Mouse (Mus musculus): ENCODE results near the gene Acsl3. TPM values are rescaled to one million over a fixed set of nuclear protein-coding genes. Genes with fewer than 3 reads are reported as not detected.

Gene Acsl3
- total RNA-seq, 1 experiment from 2014 or later: 15.5 TPM

DNA sequence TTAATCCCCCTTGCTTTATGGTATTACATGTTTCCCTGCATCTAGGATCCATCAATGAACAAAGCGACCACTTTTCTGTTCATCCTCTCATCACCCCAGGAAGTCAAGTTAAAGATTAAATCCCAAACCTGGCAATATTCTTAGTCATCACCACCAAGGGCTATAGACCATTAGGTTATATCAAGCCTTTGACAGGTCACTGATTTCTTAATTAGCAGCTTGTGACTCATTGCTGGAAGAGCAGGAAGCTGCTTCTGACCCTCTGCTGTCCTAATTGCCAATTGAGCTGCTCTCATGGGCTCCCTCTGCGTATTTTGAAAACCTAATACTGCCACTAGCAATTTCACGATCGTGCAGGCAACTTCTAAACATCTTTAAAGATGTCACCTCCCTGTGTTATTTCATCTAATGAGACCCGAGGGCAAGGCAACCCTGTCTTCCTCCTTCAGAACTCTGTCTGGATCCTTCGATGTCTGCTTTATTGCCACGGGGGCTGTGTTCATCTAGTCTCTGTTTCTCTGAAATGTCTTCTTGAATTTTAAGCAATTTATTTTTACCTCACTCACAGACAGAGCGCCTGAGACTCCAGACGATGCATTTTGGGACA is 72.6 kb downstream of the Acsl3 start:
- no peak for ATAC-seq (ENCODE audit: extremely low read depth, insufficient number of reproducible peaks, low FRiP score, poor library complexity, severe bottlenecking)

DNA sequence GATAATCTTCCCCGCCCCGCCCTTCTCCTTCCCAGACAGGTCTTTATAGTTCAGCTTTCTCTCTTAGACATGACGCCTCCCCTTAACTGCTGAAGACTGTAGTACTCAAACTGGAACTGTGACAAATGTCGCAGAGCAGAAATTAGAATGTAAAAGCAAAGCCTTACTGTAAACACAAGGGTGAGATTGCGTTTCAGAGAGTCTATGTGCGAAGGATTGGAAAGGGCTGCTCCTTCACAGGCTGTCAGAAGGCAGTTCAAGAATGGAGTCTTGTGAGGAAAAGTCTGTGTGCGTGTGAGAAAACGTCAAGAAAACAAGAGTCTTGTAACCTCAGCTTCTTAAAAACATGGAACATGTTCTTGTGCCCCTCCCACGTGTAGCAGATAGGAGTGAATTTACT is 74.7 kb downstream of the Acsl3 start:
- no peak for ATAC-seq (ENCODE audit: extremely low read depth, insufficient number of reproducible peaks, low FRiP score, poor library complexity, severe bottlenecking)

GRCm38 (mm10) chr1:78734261-78735000 is 76.8 kb downstream of the Acsl3 start:
- ATAC-seq (ENCODE audit: extremely low read depth, insufficient number of reproducible peaks, low FRiP score, poor library complexity, severe bottlenecking): no peak

- no peak for ATAC-seq (ENCODE audit: extremely low read depth, insufficient number of reproducible peaks, low FRiP score, poor library complexity, severe bottlenecking)
Observed at GRCm38 (mm10) chr1:78737646-78738045, 80.0 kb downstream of the Acsl3 start.

DNA sequence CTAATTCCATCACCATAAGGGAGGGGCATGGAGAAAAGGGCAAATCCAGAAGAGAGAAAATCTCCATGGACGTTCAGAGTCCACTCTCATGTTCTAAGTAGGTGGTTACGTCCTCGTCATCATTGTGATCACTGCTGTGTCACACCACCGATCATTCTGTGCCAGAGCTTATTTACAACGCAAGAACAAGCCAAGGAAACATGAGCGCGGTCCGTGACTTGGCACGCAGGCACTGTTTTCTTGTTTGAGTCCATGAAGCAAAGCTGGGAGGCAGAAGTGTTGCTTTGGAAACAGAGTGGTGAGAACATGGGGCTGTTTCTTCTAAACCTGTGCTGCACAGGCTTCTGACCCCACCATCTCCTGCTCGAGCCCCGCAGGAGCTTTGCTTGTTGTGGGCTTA is 83.1 kb downstream of the Acsl3 start:
- ATAC-seq (ENCODE audit: extremely low read depth, insufficient number of reproducible peaks, low FRiP score, poor library complexity, severe bottlenecking): no peak

- no peak for ATAC-seq (ENCODE audit: extremely low read depth, insufficient number of reproducible peaks, low FRiP score, poor library complexity, severe bottlenecking)
Observed at GRCm38 (mm10) chr1:78742198-78742597, 84.6 kb downstream of the Acsl3 start.

- ATAC-seq (ENCODE audit: extremely low read depth, insufficient number of reproducible peaks, low FRiP score, poor library complexity, severe bottlenecking): no peak
Observed at GRCm38 (mm10) chr1:78743318-78743717, 85.7 kb downstream of the Acsl3 start.

- no peak for ATAC-seq (ENCODE audit: extremely low read depth, insufficient number of reproducible peaks, low FRiP score, poor library complexity, severe bottlenecking)
Observed at GRCm38 (mm10) chr1:78745230-78745777, 87.7 kb downstream of the Acsl3 start.

Other genes starting within 250 kb of the Acsl3 start
- gene Farsb, start 168.9 kb upstream of the Acsl3 start, total RNA-seq (2017): 28.6 and 29.2 TPM in 2 replicates
- 1.6 TPM in 1 of 2 replicates, not detected in the other for gene Mogat1, start 146.8 kb upstream of the Acsl3 start, total RNA-seq (2017)
- not detected in 2 replicates for gene BC035947, start 145.7 kb upstream of the Acsl3 start, total RNA-seq (2017)
- 8.8 and 10.1 TPM in 2 replicates for gene Utp14b, start 213 bp downstream of the Acsl3 start, total RNA-seq (2017)
- not detected in 2 replicates for gene Kcne4, start 158.9 kb downstream of the Acsl3 start, total RNA-seq (2017)

Measured in neutrophil, adult 5-6 weeks (primary cell).